Mouse (Mus musculus): ENCODE measurements at regions not wholly inside any gene's neighbourhood (a gene's known extent, or its start where the extent isn't known, plus 50 kb on each side); places are given as distances from the start of the nearest gene placed in this dataset.

DNA sequence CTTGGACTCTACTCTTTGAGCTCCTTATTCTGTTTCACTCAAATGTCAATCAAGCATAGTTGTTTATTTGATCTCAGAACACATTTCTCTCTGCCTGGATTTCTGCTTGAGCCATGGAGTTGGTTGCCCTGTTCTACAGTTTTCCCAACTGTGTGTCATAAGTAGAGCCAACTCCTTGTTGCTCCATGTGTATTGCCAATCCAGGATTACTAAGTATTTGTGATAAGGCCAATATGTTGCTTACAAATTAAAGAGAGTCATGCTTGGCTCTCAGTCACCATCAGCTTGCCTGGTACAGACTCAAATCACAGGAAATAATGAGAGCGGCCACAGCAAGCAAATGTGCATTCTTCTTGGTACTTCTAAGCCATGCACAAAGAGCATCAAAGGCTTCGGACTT lies 82.7 kb downstream of the Rap2a start:
- TF ChIP-seq CTCF (conservative IDR thresholded peaks at IDR 0.05; ENCODE audit: low read length) = no peak
- TF ChIP-seq POU5F1 (IDR thresholded peaks at IDR 0.05; ENCODE audit: borderline replicate concordance, low read length) = no peak
